Mouse (Mus musculus) kidney, embryonic 14.5 days (tissue): ENCODE data around the gene Cyp4x1. TPM values are rescaled to one million over a fixed set of nuclear protein-coding genes. Genes with fewer than 3 reads are reported as not detected.

Experiments used
- ATAC-seq: fragments of 200-750 bp; cut with Nextera tagmentation; 2 replicates; pipeline ENCODE4 v1.8.0; 2017; ENCODE audit warnings: moderate number of reproducible peaks, mild to moderate bottlenecking, moderate TSS enrichment, moderate library complexity; ENCODE audit not compliant: low FRiP score, low TSS enrichment
- H3K27ac ChIP-seq: fragments of 300-500 bp; sonication (generic); 2 replicates; pipeline ENCODE4 v1.5.1; 2014; ENCODE audit warnings: low read depth, mild to moderate bottlenecking, low read length, moderate library complexity, mixed read lengths
- H3K27me3 ChIP-seq: fragments of 300-500 bp; sonication (generic); 2 replicates; pipeline ENCODE4 v1.6.1; 2014; ENCODE audit warnings: mild to moderate bottlenecking, low read length; ENCODE audit not compliant: control insufficient read depth, insufficient read depth
- H3K36me3 ChIP-seq: fragments of 300-500 bp; sonication (generic); 2 replicates; pipeline ENCODE4 v1.6.1; 2014; ENCODE audit warnings: low read length, mixed read lengths; ENCODE audit not compliant: control insufficient read depth, insufficient read depth
- H3K4me1 ChIP-seq: fragments of 300-500 bp; sonication (generic); 2 replicates; pipeline ENCODE4 v1.6.1; 2014; ENCODE audit warnings: low read length, mixed read lengths; ENCODE audit not compliant: control insufficient read depth, insufficient read depth
- H3K4me2 ChIP-seq: fragments of 300-500 bp; sonication (generic); replicated peaks from 2 replicates; pipeline ENCODE4 v1.6.1; 2014; ENCODE audit warnings: low read depth, mild to moderate bottlenecking, low read length
- H3K4me3 ChIP-seq: fragments of 300-500 bp; sonication (generic); 2 replicates; pipeline ENCODE4 v1.5.1; 2014; ENCODE audit warnings: mild to moderate bottlenecking, low read length
- H3K9ac ChIP-seq: fragments of 300-500 bp; sonication (generic); 2 replicates; pipeline ENCODE4 v1.6.1; 2014; ENCODE audit warnings: low read depth, mild to moderate bottlenecking, low read length, moderate library complexity
- H3K9me3 ChIP-seq: fragments of 300-500 bp; sonication (generic); 2 replicates; pipeline ENCODE4 v1.6.1; 2016; ENCODE audit warnings: low read length; ENCODE audit not compliant: control insufficient read depth
- WGBS: fragments of 180-500 bp; shearing (Covaris S2); extraction: QIAGEN DNeasy Blood & Tissue Kit; methylation state at CpG from one replicate; pipeline ENCODE4 v1.1.7; 2014; 5-methylcytosine and 5-hydroxymethylcytosine counted together
- polyA plus RNA-seq: library from polyadenylated mRNA; unstranded; fragments of >200 nt; fragmentation: Nextera tagmentation; extraction: Ambion mirVana; gene quantifications from 2 replicates; pipeline ENCODE4 v1.2.1, GENCODE M21; 2014

Gene Cyp4x1
- polyA plus RNA-seq, 1 experiment from 2014 or later: 0.54 TPM

- no peak for ATAC-seq
- no peaks in the 10 kb centered on the region for H3K9me3 ChIP-seq
- no peak overlapping the region for H3K4me2 ChIP-seq
- H3K27me3 ChIP-seq: no peaks in the 10 kb centered on the region
- 69% methylated on average over 5 of the region's 5 CpGs for WGBS
- no peaks in the 10 kb centered on the region for H3K4me1 ChIP-seq
- H3K9ac ChIP-seq: no peak overlapping the region
- H3K4me3 ChIP-seq: no peak overlapping the region
- H3K36me3 ChIP-seq: no peaks in the 10 kb centered on the region
- no peak overlapping the region for H3K27ac ChIP-seq
These were observed 12.5 kb downstream of the Cyp4x1 start for GRCm38 (mm10) chr4:115121608-115122007.

DNA sequence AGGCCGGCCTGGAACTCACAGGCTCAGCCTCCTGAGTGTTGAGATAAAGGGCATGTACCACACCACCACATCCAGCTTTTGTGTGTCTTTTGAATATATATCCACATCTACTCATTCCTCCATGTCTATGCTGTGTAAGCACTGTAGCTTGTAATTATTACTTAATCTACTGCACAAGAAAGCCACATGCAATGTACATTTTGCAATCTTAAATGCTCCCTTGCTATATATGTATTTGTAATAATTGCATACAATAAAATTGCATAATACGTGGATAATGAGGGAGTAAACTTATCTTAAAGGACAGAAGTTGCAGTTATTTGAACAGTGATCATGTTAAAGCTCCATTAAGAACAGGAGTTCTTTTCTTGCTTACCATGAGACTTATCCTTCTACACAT is 12.9 kb downstream of the Cyp4x1 start:
- no peaks in the 10 kb centered on the region for H3K36me3 ChIP-seq
- H3K4me1 ChIP-seq: no peaks in the 10 kb centered on the region
- no peak overlapping the region for H3K9ac ChIP-seq
- H3K4me3 ChIP-seq: no peak overlapping the region
- 82% methylated on average over 2 of the region's 2 CpGs for whole genome bisulfite sequencing
- no peaks in the 10 kb centered on the region for H3K27me3 ChIP-seq
- no peak overlapping the region for H3K27ac ChIP-seq
- H3K4me2 ChIP-seq: no peak overlapping the region
- H3K9me3 ChIP-seq: no peaks in the 10 kb centered on the region
- ATAC-seq: no peak

GRCm38 (mm10) chr4:115119642-115120041 is 14.4 kb downstream of the Cyp4x1 start:
- no peak overlapping the region for H3K4me3 ChIP-seq
- no peak overlapping the region for H3K27ac ChIP-seq
- no peaks in the 10 kb centered on the region for H3K9me3 ChIP-seq
- no peaks in the 10 kb centered on the region for H3K4me1 ChIP-seq
- H3K4me2 ChIP-seq: no peak overlapping the region
- H3K36me3 ChIP-seq: no peaks in the 10 kb centered on the region
- no peaks in the 10 kb centered on the region for H3K27me3 ChIP-seq
- 81% methylated on average over 3 of the region's 3 CpGs for WGBS
- no peak for ATAC-seq
- H3K9ac ChIP-seq: no peak overlapping the region

GRCm38 (mm10) chr4:115113266-115113665 is 20.8 kb downstream of the Cyp4x1 start:
- H3K9ac ChIP-seq: no peak overlapping the region
- no peak overlapping the region for H3K4me3 ChIP-seq
- no peaks in the 10 kb centered on the region for H3K4me1 ChIP-seq
- H3K36me3 ChIP-seq: no peaks in the 10 kb centered on the region
- no peak overlapping the region for H3K27ac ChIP-seq
- no peak overlapping the region for H3K4me2 ChIP-seq
- no peak for ATAC-seq
- H3K9me3 ChIP-seq: no peaks in the 10 kb centered on the region
- H3K27me3 ChIP-seq: no peaks in the 10 kb centered on the region
- WGBS: 29% methylated on average over 5 of the region's 5 CpGs

DNA sequence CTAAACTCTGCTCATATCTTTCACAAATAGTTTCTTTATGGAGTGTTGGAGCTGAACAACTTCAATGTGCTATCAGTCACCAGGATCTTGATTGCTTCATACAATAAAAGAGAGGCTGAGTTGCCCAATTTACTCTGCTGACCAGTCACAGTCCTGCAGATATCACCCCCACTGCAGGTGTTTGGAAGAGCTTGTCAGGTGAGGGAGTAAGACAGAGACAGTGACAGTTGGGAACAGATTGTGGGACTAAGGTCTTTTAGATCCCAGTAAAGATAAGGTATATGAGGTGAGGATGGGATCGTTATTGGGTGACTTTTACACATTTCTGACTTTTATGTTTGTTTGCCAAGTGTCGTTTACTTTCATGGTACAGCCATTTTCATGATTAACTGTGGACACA is 22.9 kb downstream of the Cyp4x1 start:
- no peaks in the 10 kb centered on the region for H3K27me3 ChIP-seq
- H3K27ac ChIP-seq: no peak overlapping the region
- WGBS: 61% methylated on average over 2 of the region's 2 CpGs
- H3K36me3 ChIP-seq: no peaks in the 10 kb centered on the region
- no peak overlapping the region for H3K4me3 ChIP-seq
- no peak overlapping the region for H3K4me2 ChIP-seq
- no peaks in the 10 kb centered on the region for H3K4me1 ChIP-seq
- H3K9ac ChIP-seq: no peak overlapping the region
- no peak for ATAC-seq
- H3K9me3 ChIP-seq: no peaks in the 10 kb centered on the region

DNA sequence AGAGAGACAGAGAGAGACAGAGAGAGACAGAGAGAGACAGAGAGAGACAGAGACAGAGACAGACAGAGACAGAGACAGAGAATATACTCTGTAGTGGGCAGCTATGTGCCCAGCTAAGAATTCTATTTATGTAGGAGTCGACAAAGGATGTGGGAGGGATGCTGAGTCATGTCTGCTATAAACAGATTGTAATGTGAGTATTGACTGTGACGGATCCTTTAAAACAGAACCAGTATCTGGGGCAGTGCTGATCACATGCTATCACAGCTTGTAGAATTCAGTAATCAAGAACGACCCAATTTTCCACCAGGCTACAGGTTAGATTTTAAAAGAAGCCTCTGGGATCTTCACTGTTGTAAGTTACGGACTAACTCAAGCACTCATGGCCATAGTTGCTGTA is 30.6 kb downstream of the Cyp4x1 start:
- H3K4me2 ChIP-seq: no peak overlapping the region
- no peak overlapping the region for H3K9ac ChIP-seq
- no peaks in the 10 kb centered on the region for H3K9me3 ChIP-seq
- no peaks in the 10 kb centered on the region for H3K27me3 ChIP-seq
- no peak overlapping the region for H3K4me3 ChIP-seq
- H3K27ac ChIP-seq: no peak overlapping the region
- no peaks in the 10 kb centered on the region for H3K36me3 ChIP-seq
- H3K4me1 ChIP-seq: 0 out of 2 replicates have a peak, but pooled peaks cover 2% of the 10 kb centered on the region
- WGBS: 51% methylated on average over 4 of the region's 4 CpGs
- ATAC-seq: no peak

DNA sequence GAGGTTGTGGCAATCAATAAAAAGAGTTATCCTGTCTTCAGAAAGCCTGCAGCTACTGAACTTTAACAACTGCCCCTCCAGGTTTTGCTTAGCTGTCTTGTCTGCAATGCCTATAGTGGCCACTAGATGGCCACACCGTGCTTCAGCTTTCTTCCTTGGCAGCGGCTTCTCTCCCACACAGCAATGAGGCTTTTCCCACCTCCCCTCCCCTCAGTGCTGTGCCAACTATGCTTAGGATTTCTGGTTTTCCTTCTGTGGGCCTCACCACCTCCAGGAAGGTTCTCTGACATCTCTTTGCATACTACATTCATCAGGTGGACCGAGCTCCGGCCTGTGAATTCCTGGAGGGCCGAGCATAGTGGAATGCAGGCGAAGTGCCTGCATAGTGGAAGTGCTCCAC is 32.4 kb downstream of the Cyp4x1 start:
- peak; percentile 44; the same call in 1 of the 2 replicates for ATAC-seq
- Histone ChIP-seq H3K4me2 (no peak overlapping the region), H3K27ac (no peak overlapping the region), H3K4me3 (no peak overlapping the region), H3K4me1 (peaks cover 6% of the 10 kb centered on the region; the same call in 1 of the 2 replicates), H3K36me3 (no peaks in the 10 kb centered on the region), H3K9ac (no peak overlapping the region), H3K9me3 (no peaks in the 10 kb centered on the region), H3K27me3 (peaks cover 1% of the 10 kb centered on the region; the same call in 1 of the 2 replicates)
- WGBS: 33% methylated on average over 6 of the region's 6 CpGs

- Histone ChIP-seq H3K9ac (no peak overlapping the region), H3K4me3 (no peak overlapping the region), H3K4me1 (peaks cover 18% of the 10 kb centered on the region; the same call in 1 of the 2 replicates), H3K4me2 (peak overlapping the region; percentile 89; the same call in 1 of the 2 replicates), H3K27ac (no peak overlapping the region), H3K36me3 (no peaks in the 10 kb centered on the region), H3K27me3 (peaks cover 20% of the 10 kb centered on the region), H3K9me3 (no peaks in the 10 kb centered on the region)
- ATAC-seq: no peak
- WGBS: 1% methylated on average over 6 of the region's 6 CpGs
These were observed 37.0 kb downstream of the Cyp4x1 start for GRCm38 (mm10) chr4:115097146-115097496.

DNA sequence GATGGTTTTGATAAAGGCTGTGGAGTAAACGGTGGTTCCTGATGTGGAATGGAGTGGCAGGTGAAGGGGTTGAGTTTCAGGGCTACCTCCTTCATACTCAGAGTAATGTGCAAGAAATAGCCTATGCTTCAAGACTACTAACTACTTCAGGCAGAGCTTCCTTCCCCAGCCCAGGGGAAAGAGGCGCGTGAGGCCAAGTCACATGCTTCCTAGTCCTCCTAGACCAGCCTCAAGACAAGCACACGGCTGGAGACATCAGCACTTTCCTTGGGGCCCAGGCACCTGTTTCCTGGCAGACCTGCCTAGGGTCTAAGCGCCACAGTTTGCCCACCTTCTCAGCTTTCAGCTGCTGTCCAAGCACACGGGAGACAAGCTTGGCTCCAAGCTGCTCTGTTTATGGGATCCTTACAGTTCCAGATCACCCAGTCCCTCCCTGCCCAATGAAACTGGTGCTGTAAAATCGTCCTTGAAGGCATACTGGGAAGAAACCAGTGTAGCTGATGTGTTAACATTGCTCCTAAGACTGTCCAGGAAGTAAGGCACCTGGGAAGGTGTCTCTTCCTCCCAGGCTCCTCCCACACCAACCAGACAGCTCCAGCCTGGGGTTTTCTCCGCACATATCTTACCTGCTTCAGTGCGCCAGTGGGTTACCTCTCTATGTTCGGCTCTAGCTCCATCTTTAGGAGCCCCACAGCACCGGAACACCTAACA is 37.5 kb downstream of the Cyp4x1 start:
- Histone ChIP-seq H3K4me1 (peaks cover 16% of the 10 kb centered on the region; the same call in 1 of the 2 replicates), H3K36me3 (no peaks in the 10 kb centered on the region), H3K27ac (peak overlapping the region; percentile 71; the same call in 1 of the 2 replicates), H3K4me3 (peak overlapping the region; percentile 43), H3K27me3 (peaks cover 20% of the 10 kb centered on the region), H3K4me2 (peak overlapping the region; percentile 89), H3K9me3 (no peaks in the 10 kb centered on the region), H3K9ac (peak overlapping the region; percentile 32; the same call in 1 of the 2 replicates)
- 0 out of 2 replicates have a peak, but pooled peaks have one; percentile 0 for ATAC-seq
- 12% methylated on average over 11 of the region's 11 CpGs for WGBS
